Mouse (Mus musculus) layer of hippocampus, adult 8-10 months (tissue): ENCODE data around the gene Alpk1. TPM values are rescaled to one million over a fixed set of nuclear protein-coding genes. Genes with fewer than 3 reads are reported as not detected.
A peak's percentile ranks its signal among the peaks of the same experiment; 100 is the strongest.

Experiments
- DNase-seq, 2 experiments: peaks; one replicate each; pipeline ENCODE4 v3.0.0; 2022; ENCODE audit warnings: low spot score in 2 of 2
- total RNA-seq, 4 experiments: library from RNA; stranded (reverse); gene quantifications; 2 replicates each; pipeline ENCODE4 v1.2.4; 2022

Gene Alpk1
- total RNA-seq, 4 experiments from 2014 or later, result 8.6 to 12.3 (median 11.4) TPM

GRCm38 (mm10) chr3:127745504-127745903 is 34.8 kb downstream of the Alpk1 start:
- DNase-seq, result no peak

DNA sequence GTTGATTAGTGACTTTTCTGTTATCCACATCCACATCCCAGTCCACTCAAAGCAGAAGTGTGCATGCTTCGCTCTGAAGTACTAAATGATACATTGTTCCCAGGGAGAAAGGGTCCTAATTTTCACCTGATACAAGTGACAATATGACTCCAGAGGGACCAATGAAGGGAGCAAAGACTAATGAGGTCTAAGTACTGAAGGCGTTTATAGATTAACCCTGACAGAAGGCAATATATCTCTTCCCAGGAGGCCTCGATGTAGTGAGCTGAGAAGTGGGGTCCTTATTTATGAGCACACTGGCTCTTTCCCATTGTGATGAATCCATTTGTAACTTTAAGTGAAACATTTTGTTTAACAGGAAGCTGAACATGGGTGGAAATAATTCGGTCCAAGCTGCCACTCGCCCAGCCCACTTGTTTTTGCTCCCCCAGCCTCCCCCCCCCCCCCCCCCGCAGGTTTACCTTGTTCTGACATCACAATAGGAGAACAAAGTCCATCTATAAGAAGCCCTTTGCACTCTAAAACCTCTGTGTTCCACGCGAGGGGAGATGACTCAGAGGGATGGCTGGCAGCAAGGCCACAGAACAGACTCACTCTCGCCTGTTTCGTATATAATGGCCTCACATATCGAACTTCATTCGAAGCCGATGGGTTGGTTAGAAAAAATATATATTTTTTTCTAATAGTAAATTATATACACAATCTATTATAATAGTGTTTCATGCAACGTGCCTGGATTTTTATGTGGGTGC is 36.5 kb downstream of the Alpk1 start:
- no peak for DNase-seq

DNA sequence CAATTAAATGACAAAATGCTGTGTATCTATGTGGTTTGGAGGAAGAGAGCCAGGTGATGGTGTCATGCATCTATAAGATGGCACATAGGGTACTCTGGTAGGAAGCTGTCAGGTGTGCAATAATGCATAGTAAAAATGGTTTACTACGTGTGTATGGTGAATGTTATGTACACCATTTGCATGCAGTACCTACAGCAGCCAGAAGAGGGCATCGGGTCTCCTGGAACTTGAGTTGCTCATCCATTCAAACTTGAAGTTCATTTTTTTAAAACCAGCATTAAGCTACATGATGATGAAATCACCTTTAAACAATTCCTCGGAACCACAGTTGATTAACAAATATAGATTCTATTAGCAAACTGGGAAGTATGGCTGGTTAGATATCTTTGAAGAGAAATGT is 38.9 kb downstream of the Alpk1 start:
- no peak for DNase-seq

- DNase-seq, result no peak
Measured at GRCm38 (mm10) chr3:127737876-127738275, 42.5 kb downstream of the Alpk1 start.

DNA sequence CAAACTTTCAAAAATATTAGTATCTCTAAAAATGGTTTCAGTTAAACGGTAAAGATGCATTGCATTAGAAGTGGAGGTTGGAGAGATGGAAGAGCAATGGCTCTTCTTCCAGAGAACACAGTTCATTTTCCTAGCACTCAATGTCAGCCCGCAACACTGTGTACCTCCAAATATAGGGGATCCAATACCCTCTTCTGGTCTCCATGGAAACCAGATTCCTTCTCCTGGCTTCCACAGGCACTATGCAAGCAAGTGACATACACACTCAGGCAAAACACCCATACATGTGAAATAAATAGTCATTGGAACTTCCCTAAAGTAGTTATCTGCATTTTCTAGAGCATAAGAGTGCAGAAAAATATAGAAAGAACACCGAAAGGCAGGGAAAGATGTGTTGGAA is 44.9 kb downstream of the Alpk1 start:
- DNase-seq, result no peak

- no peak for DNase-seq
Measured at GRCm38 (mm10) chr3:127729513-127730137, 50.7 kb downstream of the Alpk1 start.

DNA sequence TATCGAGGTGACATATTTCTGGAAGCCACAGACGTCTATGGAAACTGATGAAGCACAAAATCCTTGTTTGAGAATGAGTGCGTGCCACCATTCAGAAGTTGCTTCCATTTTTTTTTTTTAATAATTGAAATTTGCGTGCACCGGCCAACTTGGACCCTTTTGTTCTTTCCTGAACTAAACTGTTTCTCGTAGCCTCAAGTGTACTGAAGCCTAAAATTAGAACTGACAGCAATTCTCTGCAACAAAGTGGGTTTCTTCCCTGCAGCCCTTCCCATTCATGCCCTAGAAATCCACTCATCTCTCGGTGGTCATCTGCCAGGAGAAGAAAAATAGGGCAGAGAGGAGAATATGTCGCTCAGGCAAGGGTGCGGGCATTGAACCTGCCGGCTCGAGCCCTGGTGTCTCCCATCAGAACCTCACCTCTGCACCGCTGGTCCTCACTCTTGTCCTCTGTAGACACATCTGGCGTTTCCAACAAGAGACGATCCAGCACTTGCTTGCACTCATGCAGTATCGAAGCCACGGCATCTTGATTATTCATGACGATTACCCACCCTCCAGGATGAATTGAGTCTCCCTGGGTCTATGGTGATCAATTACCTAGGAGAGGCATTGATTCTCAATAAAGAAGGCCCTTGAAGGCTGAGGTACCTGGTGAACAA is 51.3 kb downstream of the Alpk1 start:
- DNase-seq, result no peak

DNA sequence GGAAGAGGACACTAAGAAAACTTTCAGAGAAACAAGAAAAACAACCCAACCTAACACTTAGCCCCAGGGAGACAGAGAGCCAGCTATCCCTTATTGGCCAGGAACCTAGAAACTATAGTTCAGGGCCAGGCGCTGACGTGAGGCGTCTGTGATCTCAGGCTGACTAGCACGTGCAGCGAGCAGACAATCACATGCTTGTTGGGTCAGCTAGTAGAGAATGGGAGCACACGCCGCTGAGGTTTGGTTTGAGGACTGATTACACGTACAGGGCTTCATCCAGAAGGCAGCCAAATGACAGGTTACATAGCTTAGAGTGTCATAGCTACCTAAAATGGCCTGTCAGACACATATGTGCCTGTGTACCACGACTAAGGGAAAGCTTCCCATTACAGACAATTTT is 52.3 kb downstream of the Alpk1 start:
- DNase-seq, result no peak

DNA sequence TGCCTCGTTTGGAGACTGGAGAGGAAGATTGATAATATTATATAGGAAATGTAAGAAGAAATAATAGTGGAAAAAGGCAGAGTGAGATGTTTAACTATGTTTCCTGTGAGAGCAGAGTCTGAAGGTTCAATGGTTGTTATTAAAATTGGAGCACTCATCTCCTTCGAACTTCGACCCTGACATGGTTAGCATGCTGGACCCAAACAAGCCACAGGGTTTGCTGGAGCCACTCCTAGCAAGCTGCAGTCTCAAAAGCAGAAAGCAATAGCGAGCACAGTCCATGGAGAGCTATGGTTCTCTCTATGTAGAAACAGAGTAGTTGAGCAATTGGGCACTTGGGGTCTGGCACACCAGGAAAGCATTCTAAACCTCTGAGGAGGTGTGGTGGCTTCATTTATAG is 59.4 kb downstream of the Alpk1 start:
- DNase-seq, result no peak

GRCm38 (mm10) chr3:127720050-127720449 is 60.3 kb downstream of the Alpk1 start:
- DNase-seq, result no peak

DNA sequence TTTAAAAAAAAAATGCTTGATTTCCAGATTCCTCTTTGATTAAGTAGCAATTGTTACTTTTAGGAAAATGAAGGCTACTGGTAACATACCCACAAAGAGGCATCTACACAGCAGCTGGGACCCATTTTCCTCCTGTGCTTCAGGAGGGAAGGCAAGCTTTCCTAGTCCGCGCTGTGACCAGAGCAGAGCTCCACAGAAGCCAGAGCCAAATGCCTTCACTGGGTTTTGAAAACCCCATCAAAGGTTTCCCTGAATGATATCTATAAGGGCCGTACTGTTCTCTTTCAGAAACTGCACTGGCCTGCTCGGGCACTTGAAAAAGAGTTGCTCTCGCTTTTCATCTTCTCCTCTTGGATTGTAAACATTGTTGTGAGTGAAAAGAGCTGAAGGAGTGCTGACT is 60.7 kb downstream of the Alpk1 start:
- DNase-seq, result no peak

DNA sequence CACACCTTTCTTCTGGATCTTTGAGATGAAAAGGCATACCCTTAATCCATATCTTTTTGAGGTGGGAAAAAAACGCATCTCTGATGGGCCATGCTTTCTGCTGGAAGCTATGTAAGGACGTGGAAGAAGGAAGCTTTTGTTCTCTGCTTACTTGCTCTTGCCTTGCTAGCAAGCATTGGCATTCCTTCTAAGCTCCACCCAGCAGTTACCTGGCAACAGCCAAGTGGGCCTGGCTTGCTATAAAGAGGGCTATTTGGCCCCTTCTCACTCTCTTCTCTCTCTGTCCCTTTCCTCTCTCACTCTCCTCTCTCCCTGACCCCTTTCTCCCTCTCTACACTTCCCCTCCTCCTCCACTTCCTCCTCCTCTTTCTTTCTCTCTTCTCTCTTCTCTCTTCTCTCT is 63.6 kb downstream of the Alpk1 start:
- no peak for DNase-seq

DNA sequence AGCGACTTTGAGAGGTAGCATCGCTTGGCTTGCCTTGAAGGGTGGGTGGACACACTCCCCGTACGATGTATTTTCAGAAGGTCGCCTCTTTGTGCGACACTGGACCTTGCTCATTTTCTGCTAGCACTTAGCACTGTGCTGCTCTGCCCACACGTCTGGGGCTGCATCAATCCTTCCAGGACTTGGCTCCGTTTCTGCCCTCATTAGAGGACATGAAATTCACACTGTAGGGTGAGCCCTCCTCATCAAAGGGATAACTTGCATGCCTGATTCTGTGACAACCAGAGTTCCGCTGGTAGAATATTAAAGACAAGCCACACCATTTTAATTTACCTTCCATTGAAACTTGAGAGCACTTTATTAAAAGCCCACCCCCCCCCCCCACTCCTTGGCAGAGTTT is 67.2 kb downstream of the Alpk1 start:
- no peak for DNase-seq

- no peak for DNase-seq
Measured at GRCm38 (mm10) chr3:127711536-127711935, 68.8 kb downstream of the Alpk1 start.

DNA sequence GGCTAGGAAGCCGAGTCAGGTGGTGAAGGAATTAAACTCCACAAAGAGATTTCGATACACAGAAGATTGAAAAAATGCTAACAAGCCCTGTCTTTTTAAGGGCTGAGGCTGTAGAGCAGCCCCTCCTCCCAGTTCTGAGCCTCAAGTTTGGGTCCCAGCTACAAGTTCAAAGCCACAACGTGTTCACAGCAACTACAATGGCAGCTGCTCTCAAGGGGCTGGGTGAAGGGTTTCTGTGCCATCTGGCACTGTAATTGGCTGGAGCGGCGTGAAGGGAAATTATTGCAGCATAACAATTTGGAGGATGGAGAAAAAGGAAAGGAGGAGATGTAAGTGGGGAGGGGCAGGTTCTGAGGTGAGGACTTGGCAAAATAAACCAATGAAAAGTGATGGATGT is 73.2 kb downstream of the Alpk1 start:
- no peak for DNase-seq

DNA sequence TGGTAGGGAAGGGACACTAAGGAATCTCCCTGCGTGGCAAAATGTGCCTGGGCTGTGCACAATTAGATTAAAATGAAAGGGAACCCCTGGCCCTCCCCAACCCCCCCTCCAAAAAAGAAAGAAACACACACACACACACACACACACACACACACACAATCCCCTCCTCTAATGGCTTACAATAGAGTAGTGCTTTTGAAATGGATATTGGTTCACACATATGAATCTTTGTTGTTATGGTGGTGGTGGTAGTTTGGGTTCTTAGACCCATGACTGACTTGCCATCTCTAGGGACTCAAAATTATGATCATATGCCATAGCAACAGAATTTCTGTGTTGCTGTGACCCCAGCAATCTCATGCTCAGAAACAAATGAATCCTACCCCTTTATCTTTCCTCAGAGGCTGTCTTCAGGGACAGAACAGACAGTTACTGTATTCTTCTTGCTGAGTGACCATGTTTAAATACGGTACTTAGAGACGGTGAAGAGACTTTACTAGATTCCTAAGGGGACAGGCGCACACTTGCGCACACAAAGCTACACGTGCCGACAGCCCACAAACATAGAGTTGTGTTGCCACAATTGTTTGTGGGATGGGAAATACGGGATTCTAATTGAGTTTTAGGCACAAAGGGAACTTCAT is 73.8 kb downstream of the Alpk1 start:
- DNase-seq, result no peak

GRCm38 (mm10) chr3:127705515-127706444 is 74.5 kb downstream of the Alpk1 start:
- DNase-seq, result peak; percentile 35 to 50

DNA sequence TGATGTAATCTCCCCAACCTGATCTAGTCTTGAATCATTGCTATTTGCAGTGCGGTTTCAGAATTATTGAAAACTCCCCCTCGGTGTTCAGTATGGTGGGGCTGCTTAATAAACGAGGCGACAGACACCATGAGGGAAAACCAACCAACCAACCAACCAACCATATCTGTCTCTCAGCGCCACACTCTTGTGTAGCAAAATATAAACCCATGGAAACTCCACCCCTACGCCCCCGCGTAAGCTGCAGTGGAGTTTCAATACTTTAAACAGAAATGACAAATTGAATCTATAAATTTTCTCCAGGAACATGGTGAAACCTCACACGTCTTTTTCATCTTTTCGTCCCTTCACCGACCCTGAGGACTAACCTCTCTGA is 75.2 kb downstream of the Alpk1 start:
- DNase-seq, result no peak

GRCm38 (mm10) chr3:127701196-127701825 is 79.0 kb downstream of the Alpk1 start:
- no peak for DNase-seq

- DNase-seq, result no peak
Measured at GRCm38 (mm10) chr3:127698636-127699035, 81.7 kb downstream of the Alpk1 start.

GRCm38 (mm10) chr3:127696541-127696940 is 83.8 kb downstream of the Alpk1 start:
- no peak for DNase-seq
